Mouse (Mus musculus) embryonic facial prominence, embryonic 15.5 days (tissue): ENCODE results near the gene Tcl1b1. TPM values are rescaled to one million over a fixed set of nuclear protein-coding genes. Genes with fewer than 3 reads are reported as not detected.
"Not testable (repeated sequence)": the region's sequence is repeated elsewhere in the genome, so short reads cannot be mapped to it uniquely, and the experiment has no call there.

Experiments
- ATAC-seq: fragments of 200-750 bp; cut with Nextera tagmentation; 2 replicates; pipeline ENCODE4 v1.8.0; 2017; ENCODE audit warnings: low read depth, moderate TSS enrichment; ENCODE audit not compliant: insufficient number of reproducible peaks, low FRiP score, low TSS enrichment
- H3K27ac ChIP-seq: fragments of 300-500 bp; sonication (generic); replicated peaks from 2 replicates; pipeline ENCODE4 v1.5.1; 2015; ENCODE audit warnings: mild to moderate bottlenecking, inconsistent platforms
- H3K27me3 ChIP-seq: fragments of 300-500 bp; sonication (generic); 2 replicates; pipeline ENCODE4 v1.6.1; 2015; ENCODE audit warnings: inconsistent platforms
- H3K36me3 ChIP-seq: fragments of 300-500 bp; sonication (generic); 2 replicates; pipeline ENCODE4 v1.6.1; 2015; ENCODE audit warnings: mild to moderate bottlenecking, inconsistent platforms
- H3K4me1 ChIP-seq: fragments of 300-500 bp; sonication (generic); 2 replicates; pipeline ENCODE4 v1.6.1; 2015; ENCODE audit warnings: inconsistent platforms
- H3K4me2 ChIP-seq: fragments of 300-500 bp; sonication (generic); replicated peaks from 2 replicates; pipeline ENCODE4 v1.6.1; 2015; ENCODE audit warnings: mild to moderate bottlenecking, inconsistent platforms
- H3K4me3 ChIP-seq: fragments of 300-500 bp; sonication (generic); replicated peaks from 2 replicates; pipeline ENCODE4 v1.5.1; 2015; ENCODE audit warnings: mild to moderate bottlenecking, inconsistent platforms
- H3K9ac ChIP-seq: fragments of 300-500 bp; sonication (generic); 2 replicates; pipeline ENCODE4 v1.6.1; 2015; ENCODE audit warnings: inconsistent platforms
- H3K9me3 ChIP-seq: fragments of 300-500 bp; sonication (generic); replicated peaks from 2 replicates; pipeline ENCODE4 v1.6.1; 2016; ENCODE audit warnings: inconsistent platforms
- WGBS: fragments of 180-500 bp; shearing (Covaris S2); methylation state at CpG from one replicate; pipeline ENCODE4 v1.1.7; 2015; 5-methylcytosine and 5-hydroxymethylcytosine counted together
- polyA plus RNA-seq: library from polyadenylated mRNA; unstranded; fragments of >200 nt; fragmentation: Nextera tagmentation; extraction: Ambion mirVana; gene quantifications from 2 replicates; pipeline ENCODE4 v1.2.1, GENCODE M21; 2015

Tcl1b1 gene
- not detected in 2 replicates for polyA plus RNA-seq

GRCm38 (mm10) chr12:105159390-105159789, at the start of gene Tcl1b1:
Gene Tcl1b1, plus strand, starts transcription at chr12:105159690.
- no peak for ATAC-seq
- H3K27me3 ChIP-seq, result no peaks in the 10 kb centered on the region
- no peak within 1 kb of the TSS for H3K27ac ChIP-seq
- H3K36me3 ChIP-seq, result no peaks in the 10 kb centered on the region
- no peak within 1 kb of the TSS for H3K4me3 ChIP-seq
- no peaks in the 10 kb centered on the region for H3K9me3 ChIP-seq
- 75% methylated on average over 4 of the region's 4 CpGs for WGBS
- no peak within 1 kb of the TSS for H3K9ac ChIP-seq
- no peaks in the 10 kb centered on the region for H3K4me1 ChIP-seq
- H3K4me2 ChIP-seq, result no peak within 1 kb of the TSS

- no peaks in the 10 kb centered on the region for H3K27me3 ChIP-seq
- 0 out of 2 replicates have a peak overlapping the region, but pooled peaks have one; percentile 30 for H3K27ac ChIP-seq
- ATAC-seq, result no peak
- no peak overlapping the region for H3K9ac ChIP-seq
- 34% methylated on average over 4 of the region's 4 CpGs for WGBS
- H3K9me3 ChIP-seq, result no peaks in the 10 kb centered on the region
- no peak overlapping the region for H3K4me2 ChIP-seq
- H3K36me3 ChIP-seq, result no peaks in the 10 kb centered on the region
- peaks cover 28% of the 10 kb centered on the region for H3K4me1 ChIP-seq
- H3K4me3 ChIP-seq, result no peak overlapping the region
These were observed 49.7 kb upstream of the Tcl1b1 start for GRCm38 (mm10) chr12:105109812-105110211.

- H3K9me3 ChIP-seq, result no peaks in the 10 kb centered on the region
- no peak overlapping the region for H3K4me3 ChIP-seq
- no peak overlapping the region for H3K9ac ChIP-seq
- ATAC-seq, result 0 out of 2 replicates have a peak, but pooled peaks have one; percentile 18
- H3K4me2 ChIP-seq, result no peak overlapping the region
- H3K36me3 ChIP-seq, result no peaks in the 10 kb centered on the region
- 30% methylated on average over 13 of the region's 13 CpGs for WGBS
- H3K27ac ChIP-seq, result no peak overlapping the region
- H3K4me1 ChIP-seq, result peaks cover 28% of the 10 kb centered on the region
- H3K27me3 ChIP-seq, result no peaks in the 10 kb centered on the region
These were observed 47.0 kb upstream of the Tcl1b1 start for GRCm38 (mm10) chr12:105112321-105112988.

- no peak overlapping the region for H3K27ac ChIP-seq
- H3K36me3 ChIP-seq, result no peaks in the 10 kb centered on the region
- H3K9me3 ChIP-seq, result no peaks in the 10 kb centered on the region
- H3K4me2 ChIP-seq, result no peak overlapping the region
- H3K9ac ChIP-seq, result no peak overlapping the region
- H3K27me3 ChIP-seq, result no peaks in the 10 kb centered on the region
- WGBS, result 86% methylated on average over 1 of the region's 1 CpGs
- peaks cover 12% of the 10 kb centered on the region for H3K4me1 ChIP-seq
- ATAC-seq, result no peak
- no peak overlapping the region for H3K4me3 ChIP-seq
These were observed 42.8 kb upstream of the Tcl1b1 start for GRCm38 (mm10) chr12:105116648-105117047.

GRCm38 (mm10) chr12:105125362-105125761, 34.1 kb upstream of the Tcl1b1 start:
- Histone ChIP-seq H3K9me3 (no peaks in the 10 kb centered on the region), H3K27ac (no peak overlapping the region), H3K4me3 (no peak overlapping the region), H3K36me3 (no peaks in the 10 kb centered on the region), H3K27me3 (no peaks in the 10 kb centered on the region), H3K4me1 (no peaks in the 10 kb centered on the region), H3K9ac (no peak overlapping the region), H3K4me2 (no peak overlapping the region)
- 80% methylated on average over 6 of the region's 6 CpGs for WGBS
- ATAC-seq, result no peak

GRCm38 (mm10) chr12:105126516-105126915, 33.0 kb upstream of the Tcl1b1 start:
- Histone ChIP-seq H3K36me3 (no peaks in the 10 kb centered on the region), H3K4me2 (no peak overlapping the region), H3K9me3 (no peaks in the 10 kb centered on the region), H3K4me1 (no peaks in the 10 kb centered on the region), H3K27ac (no peak overlapping the region), H3K27me3 (no peaks in the 10 kb centered on the region), H3K4me3 (no peak overlapping the region), H3K9ac (no peak overlapping the region)
- ATAC-seq, result no peak
- WGBS, result 59% methylated on average over 4 of the region's 4 CpGs

GRCm38 (mm10) chr12:105127607-105128006, 31.9 kb upstream of the Tcl1b1 start:
- no peaks in the 10 kb centered on the region for H3K36me3 ChIP-seq
- H3K4me2 ChIP-seq, result no peak overlapping the region
- no peak for ATAC-seq
- no peak overlapping the region for H3K27ac ChIP-seq
- no peaks in the 10 kb centered on the region for H3K4me1 ChIP-seq
- WGBS, result 84% methylated on average over 2 of the region's 2 CpGs
- H3K27me3 ChIP-seq, result no peaks in the 10 kb centered on the region
- no peak overlapping the region for H3K4me3 ChIP-seq
- H3K9me3 ChIP-seq, result no peaks in the 10 kb centered on the region
- no peak overlapping the region for H3K9ac ChIP-seq

- not testable (repeated sequence) for H3K27ac ChIP-seq, H3K27me3 ChIP-seq, H3K4me1 ChIP-seq, H3K9me3 ChIP-seq, H3K4me3 ChIP-seq, H3K9ac ChIP-seq, ATAC-seq, H3K36me3 ChIP-seq, H3K4me2 ChIP-seq
- 63% methylated on average over 3 of the region's 3 CpGs for WGBS
These were observed 29.8 kb upstream of the Tcl1b1 start for GRCm38 (mm10) chr12:105129494-105130205.

GRCm38 (mm10) chr12:105134167-105134566, 25.3 kb upstream of the Tcl1b1 start:
- not testable (repeated sequence) for H3K4me2 ChIP-seq, H3K27me3 ChIP-seq, H3K9ac ChIP-seq, H3K4me1 ChIP-seq, ATAC-seq, H3K9me3 ChIP-seq, H3K27ac ChIP-seq, H3K4me3 ChIP-seq, H3K36me3 ChIP-seq
- WGBS, result 50% methylated on average over 2 of the region's 2 CpGs

- not testable (repeated sequence) for ATAC-seq, H3K9me3 ChIP-seq, H3K9ac ChIP-seq, H3K4me2 ChIP-seq, H3K4me3 ChIP-seq, H3K36me3 ChIP-seq, H3K27me3 ChIP-seq, H3K27ac ChIP-seq, H3K4me1 ChIP-seq
- 68% methylated on average over 4 of the region's 4 CpGs for WGBS
These were observed 24.7 kb upstream of the Tcl1b1 start for GRCm38 (mm10) chr12:105134826-105135225.

GRCm38 (mm10) chr12:105137729-105138128, 21.8 kb upstream of the Tcl1b1 start:
- WGBS, result 66% methylated on average over 1 of the region's 1 CpGs
- H3K36me3 ChIP-seq, H3K4me2 ChIP-seq, H3K9me3 ChIP-seq, H3K27ac ChIP-seq, H3K9ac ChIP-seq, ATAC-seq, H3K27me3 ChIP-seq, H3K4me1 ChIP-seq, H3K4me3 ChIP-seq: not testable (repeated sequence)

GRCm38 (mm10) chr12:105143096-105143495, 16.4 kb upstream of the Tcl1b1 start:
- Histone ChIP-seq H3K4me3 (no peak overlapping the region), H3K4me2 (no peak overlapping the region), H3K9ac (no peak overlapping the region), H3K36me3 (no peaks in the 10 kb centered on the region), H3K4me1 (no peaks in the 10 kb centered on the region), H3K27me3 (no peaks in the 10 kb centered on the region), H3K27ac (no peak overlapping the region), H3K9me3 (no peaks in the 10 kb centered on the region)
- WGBS, result 87% methylated on average over 3 of the region's 3 CpGs
- ATAC-seq, result no peak
